Mouse (Mus musculus): Measurements from ENCODE around the gene Endou.

GRCm38 (mm10) chr15:97725198-97725785 lies 5.8 kb downstream of the Endou start:
- TF ChIP-seq POLR2A (IDR thresholded peaks at IDR 0.05; ENCODE audit: borderline replicate concordance, low read depth, low read length) (no peak), CTCF (IDR thresholded peaks at IDR 0.05; ENCODE audit: low read depth, low read length) (no peak)

All from bone marrow macrophage, adult 2 months (primary cell).